Mouse (Mus musculus): ENCODE measurements around the gene Golt1b. TPM values are rescaled to one million over a fixed set of nuclear protein-coding genes. Genes with fewer than 3 reads are reported as not detected.

Golt1b gene
- polyA plus RNA-seq, 1 experiment from 2014 or later = 30.8 TPM

GRCm38 (mm10) chr6:142379961-142380360 is 7.1 kb upstream of the Golt1b start:
- Histone ChIP-seq H3K4me3 (ENCODE audit: low read depth, low read length) (no peak overlapping the region), H3K9ac (ENCODE audit: low read depth, low read length) (no peak overlapping the region), H3K27ac (ENCODE audit: low read depth, low read length) (no peak overlapping the region), H3K9me3 (ENCODE audit: control insufficient read depth) (no peaks in the 10 kb centered on the region), H3K4me2 (replicated peaks; ENCODE audit: low read depth) (no peak overlapping the region), H3K27me3 (replicated peaks; ENCODE audit: control insufficient read depth, insufficient read depth, low read length) (no peaks in the 10 kb centered on the region), H3K36me3 (ENCODE audit: control insufficient read depth, insufficient read depth) (peaks cover 15% of the 10 kb centered on the region), H3K4me1 (replicated peaks; ENCODE audit: control insufficient read depth, insufficient read depth, low read length) (no peaks in the 10 kb centered on the region)
- 83% methylated on average over 6 of the region's 6 CpGs for WGBS
- ATAC-seq = no peak
- TF ChIP-seq CTCF (IDR thresholded peaks at IDR 0.05; ENCODE audit: low read depth) = no peak

GRCm38 (mm10) chr6:142381615-142382014 is 5.4 kb upstream of the Golt1b start:
- no peaks in the 10 kb centered on the region for H3K27me3 ChIP-seq (replicated peaks; ENCODE audit: control insufficient read depth, insufficient read depth, low read length)
- WGBS = 89% methylated on average over 7 of the region's 7 CpGs
- H3K9ac ChIP-seq (ENCODE audit: low read depth, low read length) = no peak overlapping the region
- no peak for TF ChIP-seq CTCF (IDR thresholded peaks at IDR 0.05; ENCODE audit: low read depth)
- H3K27ac ChIP-seq (ENCODE audit: low read depth, low read length) = no peak overlapping the region
- H3K36me3 ChIP-seq (ENCODE audit: control insufficient read depth, insufficient read depth) = peaks cover 1% of the 10 kb centered on the region; the same call in 1 of the 2 replicates
- H3K4me1 ChIP-seq (replicated peaks; ENCODE audit: control insufficient read depth, insufficient read depth, low read length) = 0 out of 2 replicates have a peak, but pooled peaks cover 4% of the 10 kb centered on the region
- no peak for ATAC-seq
- no peaks in the 10 kb centered on the region for H3K9me3 ChIP-seq (ENCODE audit: control insufficient read depth)
- H3K4me2 ChIP-seq (replicated peaks; ENCODE audit: low read depth) = no peak overlapping the region
- no peak overlapping the region for H3K4me3 ChIP-seq (ENCODE audit: low read depth, low read length)

GRCm38 (mm10) chr6:142384521-142384920 is 2.5 kb upstream of the Golt1b start:
- 92% methylated on average over 9 of the region's 9 CpGs for WGBS
- Histone ChIP-seq H3K36me3 (ENCODE audit: control insufficient read depth, insufficient read depth) (no peaks in the 10 kb centered on the region), H3K9ac (ENCODE audit: low read depth, low read length) (no peak overlapping the region), H3K4me3 (ENCODE audit: low read depth, low read length) (no peak overlapping the region), H3K4me1 (replicated peaks; ENCODE audit: control insufficient read depth, insufficient read depth, low read length) (0 out of 2 replicates have a peak, but pooled peaks cover 4% of the 10 kb centered on the region), H3K9me3 (ENCODE audit: control insufficient read depth) (no peaks in the 10 kb centered on the region), H3K4me2 (replicated peaks; ENCODE audit: low read depth) (no peak overlapping the region), H3K27ac (ENCODE audit: low read depth, low read length) (no peak overlapping the region), H3K27me3 (replicated peaks; ENCODE audit: control insufficient read depth, insufficient read depth, low read length) (no peaks in the 10 kb centered on the region)
- TF ChIP-seq CTCF (IDR thresholded peaks at IDR 0.05; ENCODE audit: low read depth) = no peak
- ATAC-seq = no peak

- Histone ChIP-seq H3K4me2 (replicated peaks; ENCODE audit: low read depth) (peak overlapping the region; percentile 89), H3K27ac (ENCODE audit: low read depth, low read length) (no peak overlapping the region), H3K9me3 (ENCODE audit: control insufficient read depth) (no peaks in the 10 kb centered on the region), H3K4me3 (ENCODE audit: low read depth, low read length) (peak overlapping the region; percentile 81), H3K4me1 (replicated peaks; ENCODE audit: control insufficient read depth, insufficient read depth, low read length) (0 out of 2 replicates have a peak, but pooled peaks cover 4% of the 10 kb centered on the region), H3K36me3 (ENCODE audit: control insufficient read depth, insufficient read depth) (no peaks in the 10 kb centered on the region), H3K9ac (ENCODE audit: low read depth, low read length) (peak overlapping the region; percentile 78), H3K27me3 (replicated peaks; ENCODE audit: control insufficient read depth, insufficient read depth, low read length) (no peaks in the 10 kb centered on the region)
- no peak for TF ChIP-seq CTCF (IDR thresholded peaks at IDR 0.05; ENCODE audit: low read depth)
- ATAC-seq = peak; percentile 72
- 4% methylated on average over 31 of the region's 31 CpGs for WGBS
Measured at GRCm38 (mm10) chr6:142386285-142387010, 573 bp upstream of the Golt1b start.

- Histone ChIP-seq H3K27me3 (replicated peaks; ENCODE audit: control insufficient read depth, insufficient read depth, low read length) (no peaks in the 10 kb centered on the region), H3K4me1 (replicated peaks; ENCODE audit: control insufficient read depth, insufficient read depth, low read length) (0 out of 2 replicates have a peak, but pooled peaks cover 4% of the 10 kb centered on the region), H3K27ac (ENCODE audit: low read depth, low read length) (no peak overlapping the region), H3K36me3 (ENCODE audit: control insufficient read depth, insufficient read depth) (no peaks in the 10 kb centered on the region; the same call in 1 of the 2 replicates), H3K4me2 (replicated peaks; ENCODE audit: low read depth) (peak overlapping the region; percentile 89), H3K9ac (ENCODE audit: low read depth, low read length) (peak overlapping the region; percentile 78), H3K4me3 (ENCODE audit: low read depth, low read length) (peak overlapping the region; percentile 81), H3K9me3 (ENCODE audit: control insufficient read depth) (no peaks in the 10 kb centered on the region)
- ATAC-seq = no peak
- no peak for TF ChIP-seq CTCF (IDR thresholded peaks at IDR 0.05; ENCODE audit: low read depth)
- 16% methylated on average over 8 of the region's 8 CpGs for WGBS
Measured at GRCm38 (mm10) chr6:142387755-142388271, 792 bp downstream of the Golt1b start.

GRCm38 (mm10) chr6:142389101-142389500 is 2.1 kb downstream of the Golt1b start:
- H3K4me1 ChIP-seq (replicated peaks; ENCODE audit: control insufficient read depth, insufficient read depth, low read length) = 0 out of 2 replicates have a peak, but pooled peaks cover 4% of the 10 kb centered on the region
- TF ChIP-seq CTCF (IDR thresholded peaks at IDR 0.05; ENCODE audit: low read depth) = no peak
- no peak overlapping the region for H3K9ac ChIP-seq (ENCODE audit: low read depth, low read length)
- H3K4me2 ChIP-seq (replicated peaks; ENCODE audit: low read depth) = no peak overlapping the region
- H3K9me3 ChIP-seq (ENCODE audit: control insufficient read depth) = no peaks in the 10 kb centered on the region
- ATAC-seq = no peak
- 74% methylated on average over 2 of the region's 2 CpGs for WGBS
- no peaks in the 10 kb centered on the region for H3K27me3 ChIP-seq (replicated peaks; ENCODE audit: control insufficient read depth, insufficient read depth, low read length)
- peaks cover 10% of the 10 kb centered on the region for H3K36me3 ChIP-seq (ENCODE audit: control insufficient read depth, insufficient read depth)
- no peak overlapping the region for H3K4me3 ChIP-seq (ENCODE audit: low read depth, low read length)
- no peak overlapping the region for H3K27ac ChIP-seq (ENCODE audit: low read depth, low read length)
